Mouse (Mus musculus): ENCODE measurements around the gene Wnt4. TPM values are rescaled to one million over a fixed set of nuclear protein-coding genes. Genes with fewer than 3 reads are reported as not detected.

The Wnt4 gene
- not detected in 2 replicates for polyA plus RNA-seq (2012)

DNA sequence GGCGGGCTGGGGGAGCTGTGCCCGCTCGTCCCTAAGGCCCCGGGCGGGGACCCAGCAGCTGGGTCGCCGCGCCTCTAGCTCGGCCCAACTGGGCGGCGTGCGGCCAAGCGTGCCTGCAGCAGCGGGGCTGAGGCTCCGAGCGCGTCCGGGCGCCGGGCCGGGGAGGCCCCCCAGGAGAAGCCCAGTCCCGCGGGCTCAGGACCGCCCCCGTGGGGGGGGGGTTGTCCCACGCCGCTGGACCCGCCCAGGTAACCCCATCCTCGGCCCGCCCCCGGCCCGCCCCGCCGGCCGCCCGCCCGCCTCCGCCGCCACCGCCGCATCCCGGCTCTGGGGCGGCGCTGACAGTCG is at the start of gene Wnt4:
Gene Wnt4 (plus strand): TSS at position 324 of the 348 bp plus-strand sequence.

Other genes starting within 250 kb of the Wnt4 start
- gene Zbtb40, start 228.7 kb upstream of the Wnt4 start, polyA plus RNA-seq (2012): 7.0 and 9.9 TPM in 2 replicates
- 22.7 and 28.1 TPM in 2 replicates for gene Cdc42, start 80.2 kb downstream of the Wnt4 start, polyA plus RNA-seq (2012)
- gene Cela3a, start 132.3 kb downstream of the Wnt4 start, polyA plus RNA-seq (2012): not detected in 2 replicates
- gene Cela3b, start 153.1 kb downstream of the Wnt4 start, polyA plus RNA-seq (2012): not detected in 2 replicates
- gene 1700013G24Rik, start 175.8 kb downstream of the Wnt4 start, polyA plus RNA-seq (2012): not detected in 2 replicates
- 0.17 and 0.20 TPM in 2 replicates for gene Hspg2, start 191.3 kb downstream of the Wnt4 start, polyA plus RNA-seq (2012)

Data from megakaryocyte-erythroid progenitor cell, adult 5 weeks (primary cell).